Mouse (Mus musculus) stomach, postnatal 0 days (tissue): Measurements from ENCODE around the gene Nodal. TPM values are rescaled to one million over a fixed set of nuclear protein-coding genes. Genes with fewer than 3 reads are reported as not detected.

Source experiments
- ATAC-seq: fragments of 200-750 bp; cut with Nextera tagmentation; 2 replicates; pipeline ENCODE4 v1.8.0; 2017; ENCODE audit not compliant: low FRiP score, low TSS enrichment
- DNase-seq: peaks from one replicate; pipeline ENCODE4 v3.0.0-alpha.2; 2016; ENCODE audit warnings: low spot score
- H3K27ac ChIP-seq: fragments of 300-500 bp; sonication (generic); replicated peaks from 2 replicates; pipeline ENCODE4 v1.5.1; 2014; ENCODE audit warnings: mild to moderate bottlenecking, control low read depth
- H3K27me3 ChIP-seq: fragments of 300-500 bp; sonication (generic); 2 replicates; pipeline ENCODE4 v1.6.1; 2014; ENCODE audit warnings: low read length; ENCODE audit not compliant: control insufficient read depth, insufficient read depth
- H3K36me3 ChIP-seq: fragments of 300-500 bp; sonication (generic); 2 replicates; pipeline ENCODE4 v1.6.1; 2014; ENCODE audit warnings: low read length, mixed read lengths; ENCODE audit not compliant: control insufficient read depth, insufficient read depth
- H3K4me1 ChIP-seq: fragments of 300-500 bp; sonication (generic); replicated peaks from 2 replicates; pipeline ENCODE4 v1.6.1; 2014; ENCODE audit warnings: antibody characterized with exemption; ENCODE audit not compliant: control insufficient read depth, insufficient read depth
- H3K4me2 ChIP-seq: fragments of 300-500 bp; sonication (generic); replicated peaks from 2 replicates; pipeline ENCODE4 v1.6.1; 2014; ENCODE audit warnings: low read depth, mild to moderate bottlenecking, control low read depth, moderate library complexity
- H3K4me3 ChIP-seq: fragments of 300-500 bp; sonication (generic); 2 replicates; pipeline ENCODE4 v1.5.1; 2014; ENCODE audit warnings: low read depth, low read length, control low read depth
- H3K9ac ChIP-seq: fragments of 300-500 bp; sonication (generic); 2 replicates; pipeline ENCODE4 v1.6.1; 2014; ENCODE audit warnings: mild to moderate bottlenecking, low read length, control low read depth, mixed read lengths
- H3K9me3 ChIP-seq: fragments of 300-500 bp; sonication (generic); 2 replicates; pipeline ENCODE4 v1.6.1; 2016; ENCODE audit warnings: low read length; ENCODE audit not compliant: control insufficient read depth
- CTCF ChIP-seq: IDR thresholded peaks from 2 replicates; pipeline ENCODE4 v1.5.1; 2016; ENCODE audit warnings: antibody characterized with exemption, low read depth, mild to moderate bottlenecking, moderate library complexity
- EP300 ChIP-seq: optimal IDR thresholded peaks from 2 replicates; pipeline ENCODE3; 2016; ENCODE audit warnings: antibody characterized with exemption
- WGBS: fragments of 180-500 bp; shearing (Covaris S2); extraction: QIAGEN DNeasy Blood & Tissue Kit; methylation state at CpG from one replicate; pipeline ENCODE4 v1.1.7; 2014; 5-methylcytosine and 5-hydroxymethylcytosine counted together
- polyA plus RNA-seq: library from polyadenylated mRNA; unstranded; fragments of >200 nt; fragmentation: Nextera tagmentation; extraction: Ambion mirVana; gene quantifications from 2 replicates; pipeline ENCODE4 v1.2.1, GENCODE M21; 2015

Nodal gene
- polyA plus RNA-seq, 1 experiment from 2014 or later, result not detected

DNA sequence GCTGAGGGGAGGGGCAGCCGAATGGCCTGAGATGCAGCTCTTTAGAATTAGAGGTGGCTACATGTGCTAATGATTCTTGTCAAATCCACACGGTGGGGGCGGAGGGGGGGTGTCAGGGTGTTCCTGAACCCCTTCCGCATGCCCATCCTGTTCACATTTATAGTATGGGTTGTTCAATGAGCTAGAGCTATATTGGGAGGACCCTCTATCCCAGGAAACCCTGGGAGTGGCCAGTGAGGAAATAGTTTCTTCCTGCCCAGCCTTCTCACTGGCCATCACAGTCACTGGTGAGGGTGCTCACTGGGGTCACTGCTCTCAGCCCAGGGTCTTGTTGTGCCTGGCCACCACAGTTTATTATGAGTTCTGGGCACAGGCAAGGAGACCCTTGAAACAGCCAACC, 2.2 kb downstream of the Nodal start:
- no peak overlapping the region for H3K4me2 ChIP-seq
- ATAC-seq (no peak), DNase-seq (no peak)
- no peaks in the 10 kb centered on the region for H3K9me3 ChIP-seq
- TF ChIP-seq CTCF, result no peak
- no peak for TF ChIP-seq EP300
- no peak overlapping the region for H3K9ac ChIP-seq
- no peaks in the 10 kb centered on the region for H3K36me3 ChIP-seq
- no peak overlapping the region for H3K27ac ChIP-seq
- H3K4me1 ChIP-seq, result peaks cover 6% of the 10 kb centered on the region
- peaks cover 6% of the 10 kb centered on the region; the same call in 1 of the 2 replicates for H3K27me3 ChIP-seq
- H3K4me3 ChIP-seq, result no peak overlapping the region
- WGBS, result 69% methylated on average over 4 of the region's 4 CpGs

DNA sequence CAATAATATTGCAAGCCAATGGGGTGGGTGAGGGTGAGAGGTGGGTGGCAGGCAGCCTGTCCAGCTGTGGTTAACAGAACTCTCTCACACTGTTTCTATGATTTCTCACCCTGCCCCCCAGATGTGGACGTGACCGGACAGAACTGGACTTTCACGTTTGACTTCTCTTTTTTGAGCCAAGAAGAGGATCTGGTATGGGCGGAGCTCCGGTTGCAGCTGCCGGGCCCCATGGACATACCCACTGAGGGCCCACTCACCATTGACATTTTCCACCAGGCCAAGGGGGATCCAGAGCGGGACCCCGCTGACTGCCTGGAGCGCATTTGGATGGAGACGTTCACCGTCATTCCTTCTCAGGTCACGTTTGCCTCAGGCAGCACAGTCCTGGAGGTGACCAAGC, 5.1 kb downstream of the Nodal start:
- Histone ChIP-seq H3K9me3 (no peaks in the 10 kb centered on the region), H3K4me2 (no peak overlapping the region), H3K9ac (no peak overlapping the region; the same call in 1 of the 2 replicates), H3K27me3 (peaks cover 6% of the 10 kb centered on the region; the same call in 1 of the 2 replicates), H3K4me3 (no peak overlapping the region), H3K27ac (no peak overlapping the region), H3K36me3 (no peaks in the 10 kb centered on the region), H3K4me1 (peaks cover 6% of the 10 kb centered on the region)
- ATAC-seq, result no peak
- WGBS, result 70% methylated on average over 12 of the region's 12 CpGs
- DNase-seq, result no peak
- no peak for TF ChIP-seq EP300
- no peak for TF ChIP-seq CTCF

DNA sequence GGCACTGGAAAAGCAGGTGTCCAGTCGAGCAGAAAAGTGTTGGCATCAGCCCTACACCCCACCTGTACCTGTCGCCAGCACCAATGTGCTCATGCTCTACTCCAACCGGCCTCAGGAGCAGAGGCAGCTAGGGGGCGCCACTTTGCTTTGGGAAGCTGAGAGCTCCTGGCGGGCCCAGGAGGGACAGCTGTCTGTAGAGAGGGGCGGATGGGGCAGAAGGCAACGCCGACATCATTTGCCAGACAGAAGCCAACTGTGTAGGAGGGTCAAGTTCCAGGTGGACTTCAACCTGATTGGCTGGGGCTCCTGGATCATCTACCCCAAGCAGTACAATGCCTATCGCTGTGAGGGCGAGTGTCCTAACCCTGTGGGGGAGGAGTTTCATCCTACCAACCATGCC, 5.5 kb downstream of the Nodal start:
- H3K9me3 ChIP-seq, result no peaks in the 10 kb centered on the region
- H3K9ac ChIP-seq, result no peak overlapping the region
- H3K36me3 ChIP-seq, result no peaks in the 10 kb centered on the region
- DNase-seq, result peak; percentile 50
- H3K27me3 ChIP-seq, result peaks cover 6% of the 10 kb centered on the region; the same call in 1 of the 2 replicates
- H3K27ac ChIP-seq, result no peak overlapping the region
- peaks cover 4% of the 10 kb centered on the region for H3K4me1 ChIP-seq
- no peak overlapping the region for H3K4me3 ChIP-seq
- 0 out of 2 replicates have a peak, but pooled peaks have one; percentile 17 for ATAC-seq
- no peak overlapping the region for H3K4me2 ChIP-seq
- no peak for TF ChIP-seq EP300
- TF ChIP-seq CTCF, result peak; percentile 65
- 67% methylated on average over 10 of the region's 10 CpGs for WGBS

DNA sequence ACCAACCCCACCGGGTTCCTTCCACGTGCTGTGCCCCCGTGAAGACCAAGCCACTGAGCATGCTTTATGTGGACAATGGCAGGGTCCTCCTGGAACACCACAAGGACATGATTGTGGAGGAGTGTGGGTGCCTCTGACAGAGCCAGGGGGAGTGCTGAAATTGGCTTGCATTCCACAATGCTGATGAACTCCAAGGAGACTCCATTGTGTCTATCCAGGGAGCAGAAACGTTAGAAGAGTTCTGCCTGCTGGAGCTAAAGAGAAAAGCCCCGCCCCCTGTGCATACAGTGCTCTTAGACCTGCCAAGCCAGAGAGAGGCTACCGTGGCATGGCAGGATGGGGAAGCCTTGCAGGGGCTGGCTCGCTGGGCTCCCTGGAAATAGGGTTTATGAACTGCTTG, 6.7 kb downstream of the Nodal start:
- TF ChIP-seq EP300, result no peak
- TF ChIP-seq CTCF, result 0 out of 2 replicates have a peak, but pooled peaks have one; percentile 7
- Histone ChIP-seq H3K27me3 (peaks cover 2% of the 10 kb centered on the region; the same call in 1 of the 2 replicates), H3K4me3 (no peak overlapping the region), H3K4me2 (no peak overlapping the region), H3K27ac (no peak overlapping the region), H3K4me1 (peaks cover 4% of the 10 kb centered on the region), H3K9ac (no peak overlapping the region), H3K36me3 (0 out of 2 replicates have a peak, but pooled peaks cover 2% of the 10 kb centered on the region), H3K9me3 (no peaks in the 10 kb centered on the region)
- 19% methylated on average over 7 of the region's 7 CpGs for WGBS
- DNase-seq (peak; percentile 49), ATAC-seq (no peak)

- no peak overlapping the region for H3K27ac ChIP-seq
- 0 out of 2 replicates have a peak, but pooled peaks cover 2% of the 10 kb centered on the region for H3K36me3 ChIP-seq
- no peak overlapping the region for H3K9ac ChIP-seq
- no peaks in the 10 kb centered on the region for H3K9me3 ChIP-seq
- no peak for ATAC-seq
- H3K4me3 ChIP-seq, result no peak overlapping the region
- no peaks in the 10 kb centered on the region for H3K27me3 ChIP-seq
- H3K4me1 ChIP-seq, result peaks cover 4% of the 10 kb centered on the region
- 66% methylated on average over 2 of the region's 2 CpGs for WGBS
- DNase-seq, result no peak
- no peak for TF ChIP-seq CTCF
- no peak for TF ChIP-seq EP300
- H3K4me2 ChIP-seq, result no peak overlapping the region
Observed at GRCm38 (mm10) chr10:61425047-61425446, 7.3 kb downstream of the Nodal start.

DNA sequence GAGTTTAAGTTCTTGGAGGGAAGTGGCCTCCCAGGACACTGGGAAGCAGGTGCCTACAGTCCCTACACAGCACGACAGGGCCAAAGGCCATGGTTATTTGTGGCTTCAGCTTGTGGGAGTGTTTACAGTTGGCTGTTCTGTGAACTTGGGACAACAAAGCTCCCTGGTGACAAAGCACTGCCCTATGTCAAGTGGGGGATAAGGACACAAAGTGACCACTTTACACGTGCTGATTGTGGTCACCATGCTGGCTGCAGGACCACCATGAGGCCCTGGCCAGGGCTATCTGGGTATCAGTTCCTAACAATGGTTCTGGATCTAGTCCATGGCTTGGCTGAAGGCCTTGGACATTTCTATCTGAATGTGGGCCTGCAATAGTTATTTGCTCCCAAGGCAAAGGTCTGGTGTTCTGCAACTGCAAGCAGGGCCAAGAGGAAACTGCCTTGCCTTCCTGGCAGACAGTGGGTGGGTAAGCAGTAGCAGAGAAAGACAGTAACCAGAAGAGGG, 8.5 kb downstream of the Nodal start:
- ATAC-seq (no peak), DNase-seq (no peak)
- no peak overlapping the region for H3K4me3 ChIP-seq
- no peaks in the 10 kb centered on the region for H3K9me3 ChIP-seq
- no peak overlapping the region for H3K4me2 ChIP-seq
- H3K27ac ChIP-seq, result peak overlapping the region; percentile 25
- H3K9ac ChIP-seq, result no peak overlapping the region
- WGBS, result 41% methylated on average over 2 of the region's 2 CpGs
- H3K27me3 ChIP-seq, result no peaks in the 10 kb centered on the region
- peaks cover 4% of the 10 kb centered on the region for H3K4me1 ChIP-seq
- H3K36me3 ChIP-seq, result peaks cover 9% of the 10 kb centered on the region; the same call in 1 of the 2 replicates
- TF ChIP-seq EP300 (no peak), CTCF (no peak)
